Mouse (Mus musculus): ENCODE data around the gene Krtcap3.
"Not testable (repeated sequence)": the region's sequence is repeated elsewhere in the genome, so short reads cannot be mapped to it uniquely, and the experiment has no call there.

The Krtcap3 gene

DNA sequence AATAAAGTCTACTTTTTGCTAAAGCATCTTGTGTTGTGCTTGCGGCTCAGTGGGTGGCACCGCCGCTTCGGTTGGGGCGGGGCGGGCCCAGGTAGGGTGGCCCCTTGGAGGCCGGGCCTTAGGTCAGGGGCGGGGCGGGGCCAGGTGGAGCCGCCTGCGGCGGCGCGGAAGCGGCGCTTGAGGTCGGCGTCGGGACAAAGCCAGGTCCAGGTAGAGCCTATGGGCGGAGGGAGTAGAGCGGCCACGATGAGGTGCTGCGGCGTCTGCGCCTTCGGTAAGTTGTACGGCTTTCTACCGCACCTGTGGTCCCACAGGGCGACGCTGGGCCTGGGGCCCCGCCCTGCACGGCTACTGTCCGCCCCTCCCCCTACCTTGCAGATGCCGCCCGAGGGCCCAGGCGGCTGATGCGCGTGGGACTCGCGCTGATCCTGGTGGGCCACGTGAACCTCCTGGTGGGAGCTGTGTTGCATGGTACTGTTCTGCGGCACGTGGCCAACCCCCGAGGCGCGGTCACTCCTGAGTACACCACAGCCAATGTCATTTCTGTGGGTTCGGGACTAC lies at the start of gene Krtcap3:
TSS of gene Krtcap3 (plus strand) at position 151 of the 561 bp plus-strand sequence.
- peak; percentile 62 to 67 for DNase-seq (ENCODE audit: low spot score in 2 of 2)

GRCm38 (mm10) chr5:31201742-31202590 lies 49.5 kb upstream of the Krtcap3 start, which contains the start of gene Zfp513:
Zfp513 (minus strand) TSS chr5:31202303.
- DNase-seq (ENCODE audit: low spot score in 2 of 2), result peak; percentile 81 to 96

GRCm38 (mm10) chr5:31202933-31203332 lies 48.6 kb upstream of the Krtcap3 start:
- no peak for DNase-seq (ENCODE audit: low spot score in 2 of 2)

- no peak for DNase-seq (ENCODE audit: low spot score in 2 of 2)
These were observed 47.6 kb upstream of the Krtcap3 start for GRCm38 (mm10) chr5:31203866-31204265.

GRCm38 (mm10) chr5:31204421-31204820 lies 47.1 kb upstream of the Krtcap3 start:
- no peak for DNase-seq (ENCODE audit: low spot score in 2 of 2)

GRCm38 (mm10) chr5:31216554-31216953 lies 34.9 kb upstream of the Krtcap3 start:
- not testable (repeated sequence) for DNase-seq (ENCODE audit: low spot score in 2 of 2)

DNA sequence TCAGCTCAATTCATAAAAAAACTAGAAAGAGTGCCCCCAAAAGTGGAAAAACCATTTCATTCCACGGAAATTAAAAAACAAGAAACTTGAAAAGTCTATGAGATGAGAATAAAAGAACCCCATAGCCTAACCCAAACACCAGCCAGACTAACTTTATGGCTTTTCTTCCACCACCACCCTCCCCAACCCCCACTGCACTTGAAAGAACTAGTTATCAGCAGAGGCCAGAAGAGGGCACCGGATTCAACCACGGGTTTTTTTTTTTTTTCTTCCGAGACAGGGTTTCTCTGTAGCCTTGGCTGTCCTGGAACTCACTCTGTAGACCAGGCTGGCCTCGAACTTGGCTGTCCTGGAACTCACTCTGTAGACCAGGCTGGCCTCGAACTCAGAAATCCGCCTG lies 33.2 kb upstream of the Krtcap3 start:
- no peak for DNase-seq (ENCODE audit: low spot score in 2 of 2)

GRCm38 (mm10) chr5:31219070-31219469 lies 32.4 kb upstream of the Krtcap3 start:
- no peak for DNase-seq (ENCODE audit: low spot score in 2 of 2)

DNA sequence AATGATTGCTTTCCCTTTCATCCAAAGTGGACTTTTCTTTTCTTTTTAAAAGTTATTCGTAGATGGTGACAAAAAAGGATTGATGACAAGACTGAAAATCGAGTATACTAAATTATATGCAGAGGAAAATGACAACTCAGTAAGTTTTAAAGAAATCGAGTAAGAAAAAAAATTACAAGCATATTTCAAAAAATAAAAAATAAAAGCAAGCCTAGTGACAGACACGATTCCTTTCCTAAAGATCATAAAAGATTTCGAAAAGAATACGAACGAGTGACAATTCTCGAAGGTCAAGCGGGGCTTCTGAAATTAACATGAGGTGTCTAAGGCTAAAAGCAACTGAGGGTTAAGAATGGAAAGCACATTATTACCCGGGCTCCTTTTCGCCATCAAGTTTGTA lies 32.0 kb upstream of the Krtcap3 start:
- no peak for DNase-seq (ENCODE audit: low spot score in 2 of 2)

DNA sequence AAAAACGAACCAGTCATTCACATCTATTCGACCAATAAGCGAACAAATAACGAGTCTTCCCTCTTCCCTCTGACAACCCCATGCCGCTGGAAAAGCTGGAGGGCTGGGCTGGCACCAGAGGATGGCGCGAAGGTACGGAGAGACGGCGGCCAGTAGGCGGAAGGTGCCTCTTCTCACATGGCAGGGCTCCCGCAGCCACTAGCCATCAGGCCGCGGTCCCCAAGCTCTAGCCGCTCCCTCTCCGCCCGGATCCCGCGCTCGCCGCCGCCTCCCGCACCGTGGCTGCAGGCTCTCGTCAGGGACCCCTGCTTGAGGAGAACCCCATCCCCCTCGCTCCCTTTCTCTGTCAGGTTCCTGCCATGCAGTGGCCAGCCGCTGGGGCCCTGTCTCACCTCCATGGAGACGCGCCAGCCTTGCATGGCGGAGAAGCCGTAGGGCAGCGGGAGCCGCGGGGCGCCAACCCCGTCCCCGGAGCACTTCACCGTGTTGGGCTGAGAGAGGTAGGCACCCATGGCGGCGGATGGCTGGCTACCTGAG lies 31.5 kb upstream of the Krtcap3 start:
- DNase-seq (ENCODE audit: low spot score in 2 of 2), result no peak

GRCm38 (mm10) chr5:31220448-31221303 lies 30.8 kb upstream of the Krtcap3 start, which contains the start of gene Ppm1g:
Ppm1g (minus strand) TSS chr5:31220687.
- DNase-seq (ENCODE audit: low spot score in 2 of 2), result peak; percentile 97 to 99

GRCm38 (mm10) chr5:31221304-31221945 lies 30.1 kb upstream of the Krtcap3 start:
- no peak for DNase-seq (ENCODE audit: low spot score in 2 of 2)

GRCm38 (mm10) chr5:31222696-31223095 lies 28.8 kb upstream of the Krtcap3 start:
- DNase-seq (ENCODE audit: low spot score in 2 of 2), result no peak

- no peak for DNase-seq (ENCODE audit: low spot score in 2 of 2)
These were observed 24.9 kb upstream of the Krtcap3 start for GRCm38 (mm10) chr5:31226641-31227040.

DNA sequence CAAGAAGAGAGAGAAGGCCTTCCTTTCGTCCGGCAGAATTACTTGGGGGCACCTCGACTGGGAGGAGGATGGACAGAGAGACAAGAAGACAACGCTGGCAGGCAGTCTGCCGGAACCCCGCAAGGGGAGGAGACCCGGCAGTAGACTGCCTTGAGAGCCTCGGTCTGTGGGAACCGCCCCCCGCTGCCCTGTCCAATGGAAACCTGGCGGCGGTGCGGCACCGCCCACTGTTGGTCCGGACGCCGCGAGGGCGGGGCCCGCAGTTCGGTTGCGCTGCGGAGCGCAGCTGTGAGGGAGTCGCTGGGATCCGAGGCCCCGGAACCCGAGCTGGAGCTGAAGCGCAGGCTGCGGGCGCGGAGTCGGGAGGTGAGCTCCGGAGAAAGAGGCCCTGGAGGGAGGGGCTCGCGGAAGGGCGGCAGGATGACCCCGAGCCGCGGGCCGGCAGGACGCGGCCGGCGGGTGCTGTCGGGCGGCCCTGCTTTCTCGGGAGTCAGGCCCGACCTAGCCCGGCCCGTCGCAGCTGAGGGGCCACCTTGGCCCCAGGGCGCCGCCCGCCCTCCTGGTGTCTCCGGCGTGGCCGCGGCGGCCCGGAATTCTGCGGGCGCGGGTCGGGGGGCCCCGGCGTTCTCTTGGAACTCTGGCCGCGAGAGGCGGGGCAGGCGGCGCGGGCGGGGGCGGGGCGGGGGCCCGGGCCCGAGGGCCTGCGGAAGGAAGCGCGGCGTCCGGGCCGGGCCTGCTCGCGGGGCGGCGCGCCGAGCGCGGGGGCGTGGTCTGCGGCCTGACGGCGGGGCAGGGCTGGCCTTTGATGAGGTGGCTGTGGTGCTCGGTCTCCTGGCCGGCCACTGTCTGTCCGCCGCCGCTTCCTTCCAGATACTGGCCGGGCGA lies 10.6 kb upstream of the Krtcap3 start, which contains the start of the genes Nrbp1 and Gm9970:
TSS of gene Nrbp1 (plus strand) at position 228 of the 885 bp plus-strand sequence.
TSS of gene Gm9970 (minus strand) at position 596 of the 885 bp plus-strand sequence.
- peak; percentile 88 to 94 for DNase-seq (ENCODE audit: low spot score in 2 of 2)

GRCm38 (mm10) chr5:31241522-31242034 lies 9.9 kb upstream of the Krtcap3 start:
- DNase-seq (ENCODE audit: low spot score in 2 of 2), result no peak

DNA sequence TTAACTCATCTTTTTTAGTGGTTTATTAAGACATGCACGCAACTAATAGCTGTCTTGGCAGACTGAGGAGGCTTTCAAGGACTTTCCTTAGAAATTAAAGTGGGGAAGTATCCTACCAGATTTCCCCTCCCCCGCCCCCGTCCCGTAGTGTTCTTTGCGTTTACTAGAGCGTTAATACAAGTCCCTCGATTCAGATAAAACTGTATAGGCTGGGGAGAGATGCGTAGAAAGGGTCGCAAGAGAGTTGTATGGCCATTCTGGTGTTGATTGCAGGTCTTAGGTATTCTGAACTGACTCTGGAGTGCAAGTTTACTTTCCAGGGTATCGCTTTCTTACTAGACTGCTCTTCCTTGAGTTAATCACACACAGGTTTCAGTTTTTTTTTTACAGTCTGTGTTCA lies 9.3 kb upstream of the Krtcap3 start:
- no peak for DNase-seq (ENCODE audit: low spot score in 2 of 2)

DNA sequence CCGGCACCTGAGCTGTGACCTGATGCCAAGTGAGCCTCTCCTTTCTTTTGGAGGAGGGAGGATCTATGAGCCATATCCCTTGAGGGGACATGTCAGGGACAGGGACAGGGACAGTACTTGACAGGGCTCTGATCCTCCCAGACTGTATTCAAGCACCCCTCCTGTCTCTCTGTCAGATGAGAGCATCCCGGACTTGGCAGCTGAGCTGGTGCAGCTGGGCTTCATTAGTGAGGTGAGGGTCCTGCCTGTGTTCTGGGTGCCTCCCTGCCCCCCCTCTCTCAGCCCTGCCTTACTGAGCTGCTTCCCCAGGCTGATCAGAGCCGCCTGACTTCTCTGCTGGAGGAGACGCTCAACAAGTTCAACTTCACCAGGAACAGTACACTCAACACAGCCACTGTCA lies 775 bp upstream of the Krtcap3 start:
- DNase-seq (ENCODE audit: low spot score in 2 of 2), result no peak

DNA sequence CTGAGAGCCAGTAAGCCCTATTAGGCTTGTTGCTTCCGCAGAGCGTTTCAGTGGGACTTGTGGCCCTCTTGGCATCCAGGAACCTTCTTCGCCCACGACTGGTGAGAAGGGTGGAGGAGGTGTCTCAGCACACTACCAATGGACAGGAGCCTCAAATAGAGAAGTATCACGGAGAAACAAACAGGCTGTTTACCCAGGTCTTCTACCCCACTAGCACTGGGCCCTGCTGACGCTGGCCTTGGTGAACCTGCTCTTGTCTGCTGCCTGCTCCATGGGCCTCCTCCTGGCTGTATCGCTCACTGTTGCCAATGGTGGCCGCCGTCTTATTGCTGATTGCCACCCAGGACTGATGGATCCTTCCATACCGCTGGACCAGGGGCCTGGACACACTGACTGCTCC lies 660 bp downstream of the Krtcap3 start:
- DNase-seq (ENCODE audit: low spot score in 2 of 2), result no peak

Data from urinary bladder, adult 18-20 months (tissue).